Mouse (Mus musculus): ENCODE measurements around the gene C87977. TPM values are rescaled to one million over a fixed set of nuclear protein-coding genes. Genes with fewer than 3 reads are reported as not detected.
"Not testable (repeated sequence)": the region's sequence is repeated elsewhere in the genome, so short reads cannot be mapped to it uniquely, and the experiment has no call there.

The C87977 gene
- polyA plus RNA-seq (2011; ENCODE audit: insufficient read length, low read depth, missing spikeins): not detected in 2 replicates

- H3K27ac ChIP-seq (ENCODE audit: insufficient read depth, low read length); H3K4me1 ChIP-seq (ENCODE audit: control insufficient read depth, insufficient read depth, low read length); H3K4me3 ChIP-seq (ENCODE audit: insufficient read depth, low read length): not testable (repeated sequence)
Measured at GRCm38 (mm10) chr4:144213218-144213617, at the start of gene C87977. C87977 (minus strand) TSS chr4:144213318.

- H3K4me1 ChIP-seq (ENCODE audit: control insufficient read depth, insufficient read depth, low read length); H3K27ac ChIP-seq (ENCODE audit: insufficient read depth, low read length); H3K4me3 ChIP-seq (ENCODE audit: insufficient read depth, low read length): not testable (repeated sequence)
Measured at GRCm38 (mm10) chr4:144254768-144255167, 41.6 kb upstream of the C87977 start.

DNA sequence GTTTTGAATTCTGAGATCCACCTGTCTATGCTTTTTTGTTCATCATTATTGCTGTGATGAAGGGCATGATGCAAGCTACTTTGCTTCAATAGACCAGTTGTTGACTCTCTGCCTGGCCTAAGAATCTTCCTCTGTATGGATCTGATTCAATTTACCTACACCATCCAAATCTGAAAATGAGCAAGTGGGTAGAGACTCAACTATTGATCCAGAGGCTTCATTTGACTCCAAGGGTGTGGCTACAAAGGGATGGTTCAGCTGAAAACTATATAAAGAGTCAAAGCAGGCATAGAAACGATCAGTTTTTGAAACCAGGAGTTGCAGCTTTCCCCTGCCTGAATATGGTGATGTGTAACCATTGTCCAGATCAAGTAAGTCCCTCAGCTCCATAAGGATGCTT is 22.7 kb downstream of the C87977 start, which contains the start of gene Oog2:
TSS of gene Oog2 (plus strand) at position 301 of the 400 bp plus-strand sequence.
- Histone ChIP-seq H3K27ac (ENCODE audit: insufficient read depth, low read length) (no peak within 1 kb of the TSS), H3K4me3 (ENCODE audit: insufficient read depth, low read length) (no peak within 1 kb of the TSS), H3K4me1 (ENCODE audit: control insufficient read depth, insufficient read depth, low read length) (no peaks in the 10 kb centered on the region)
- TF ChIP-seq CTCF (IDR thresholded peaks at IDR 0.05; ENCODE audit: borderline replicate concordance, insufficient read depth, low read length) (no peak), POLR2A (IDR thresholded peaks at IDR 0.05; ENCODE audit: low read depth, low read length) (no peak)

GRCm38 (mm10) chr4:144162563-144162962 is 50.6 kb downstream of the C87977 start, which contains the start of gene Oog3:
Oog3 (minus strand) TSS chr4:144162663.
- Histone ChIP-seq H3K4me1 (ENCODE audit: control insufficient read depth, insufficient read depth, low read length) (no peaks in the 10 kb centered on the region), H3K4me3 (ENCODE audit: insufficient read depth, low read length) (no peak within 1 kb of the TSS), H3K27ac (ENCODE audit: insufficient read depth, low read length) (no peak within 1 kb of the TSS)
- TF ChIP-seq POLR2A (IDR thresholded peaks at IDR 0.05; ENCODE audit: low read depth, low read length): no peak
- TF ChIP-seq CTCF (IDR thresholded peaks at IDR 0.05; ENCODE audit: borderline replicate concordance, insufficient read depth, low read length): no peak

Other genes starting within 250 kb of the C87977 start
- gene Gm13101, start 246.4 kb downstream of the C87977 start, polyA plus RNA-seq (2011; ENCODE audit: insufficient read length, low read depth, missing spikeins): not detected in 2 replicates
- not detected in 2 replicates for gene Pramef17, start 218.9 kb downstream of the C87977 start, polyA plus RNA-seq (2011; ENCODE audit: insufficient read length, low read depth, missing spikeins)
- not detected in 2 replicates for gene Pramel4, start 154.2 kb downstream of the C87977 start, polyA plus RNA-seq (2011; ENCODE audit: insufficient read length, low read depth, missing spikeins)
- gene Gm13102, start 106.8 kb downstream of the C87977 start, polyA plus RNA-seq (2011; ENCODE audit: insufficient read length, low read depth, missing spikeins): not detected in 2 replicates
- gene Oog3, start 50.7 kb downstream of the C87977 start, polyA plus RNA-seq (2011; ENCODE audit: insufficient read length, low read depth, missing spikeins): not detected in 2 replicates
- not detected in 2 replicates for gene Oog2, start 22.6 kb downstream of the C87977 start, polyA plus RNA-seq (2011; ENCODE audit: insufficient read length, low read depth, missing spikeins)
- gene Pramel5, start 67.2 kb upstream of the C87977 start, polyA plus RNA-seq (2011; ENCODE audit: insufficient read length, low read depth, missing spikeins): not detected in 2 replicates
- not detected in 2 replicates for gene Gm13128, start 116.9 kb upstream of the C87977 start, polyA plus RNA-seq (2011; ENCODE audit: insufficient read length, low read depth, missing spikeins)
- not detected in 2 replicates for gene Gm13119, start 144.6 kb upstream of the C87977 start, polyA plus RNA-seq (2011; ENCODE audit: insufficient read length, low read depth, missing spikeins)
- not detected in 2 replicates for gene Pramef20, start 164.6 kb upstream of the C87977 start, polyA plus RNA-seq (2011; ENCODE audit: insufficient read length, low read depth, missing spikeins)
- not detected in 2 replicates for gene Pramef12, start 195.1 kb upstream of the C87977 start, polyA plus RNA-seq (2011; ENCODE audit: insufficient read length, low read depth, missing spikeins)
- gene 1700012P22Rik, start 225.5 kb upstream of the C87977 start, polyA plus RNA-seq (2011; ENCODE audit: insufficient read length, low read depth, missing spikeins): not detected in 2 replicates
- gene Gm9944, start 240.0 kb upstream of the C87977 start, polyA plus RNA-seq (2011; ENCODE audit: insufficient read length, low read depth, missing spikeins): not detected in 2 replicates

Data from embryonic fibroblast, embryonic 13.5 days (primary cell).